Mouse (Mus musculus): ENCODE data around the gene Slc5a5. TPM values are rescaled to one million over a fixed set of nuclear protein-coding genes. Genes with fewer than 3 reads are reported as not detected.

The Slc5a5 gene
- polyA plus RNA-seq, 1 experiment = 0.19 TPM

DNA sequence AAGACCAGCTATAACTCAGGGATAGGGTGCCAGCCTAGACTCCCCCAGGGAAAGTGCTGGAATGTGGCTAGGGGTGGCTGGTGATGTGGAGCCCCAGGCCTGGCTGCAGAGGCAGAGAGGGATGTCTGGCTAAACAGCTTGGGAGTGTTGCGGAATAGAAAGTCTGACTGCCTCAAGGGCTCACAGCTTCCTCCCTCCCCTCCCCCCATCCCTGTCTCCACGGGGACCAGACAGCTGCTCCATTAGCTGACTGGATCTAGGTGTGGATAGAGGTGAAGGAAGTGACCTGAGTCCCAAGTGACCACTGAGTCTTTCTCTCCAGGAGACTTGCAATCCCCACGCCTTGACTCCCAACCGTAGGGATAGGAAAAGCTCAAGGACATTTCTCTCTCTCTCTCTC, 10.6 kb upstream of the Slc5a5 start:
- WGBS = 52% methylated on average over 4 of the region's 4 CpGs
- H3K4me3 ChIP-seq (ENCODE audit: insufficient read depth, low read depth, low read length) = no peak overlapping the region
- H3K27me3 ChIP-seq (replicated peaks; ENCODE audit: control insufficient read depth, insufficient read depth, low read length) = no peaks in the 10 kb centered on the region
- no peaks in the 10 kb centered on the region for H3K36me3 ChIP-seq (ENCODE audit: control insufficient read depth, insufficient read depth, low read length)
- no peak for TF ChIP-seq POLR2A (IDR thresholded peaks at IDR 0.05; ENCODE audit: low read depth, low read length)
- TF ChIP-seq CTCF (conservative IDR thresholded peaks at IDR 0.05; ENCODE audit: insufficient read depth, insufficient read length, low read depth, low read length) = no peak
- H3K27ac ChIP-seq (ENCODE audit: insufficient read depth, low read depth, low read length) = no peak overlapping the region
- peaks cover 3% of the 10 kb centered on the region; the same call in 1 of the 2 replicates for H3K4me1 ChIP-seq (ENCODE audit: control insufficient read depth, insufficient read depth, low read length)
- no peak for DNase-seq

DNA sequence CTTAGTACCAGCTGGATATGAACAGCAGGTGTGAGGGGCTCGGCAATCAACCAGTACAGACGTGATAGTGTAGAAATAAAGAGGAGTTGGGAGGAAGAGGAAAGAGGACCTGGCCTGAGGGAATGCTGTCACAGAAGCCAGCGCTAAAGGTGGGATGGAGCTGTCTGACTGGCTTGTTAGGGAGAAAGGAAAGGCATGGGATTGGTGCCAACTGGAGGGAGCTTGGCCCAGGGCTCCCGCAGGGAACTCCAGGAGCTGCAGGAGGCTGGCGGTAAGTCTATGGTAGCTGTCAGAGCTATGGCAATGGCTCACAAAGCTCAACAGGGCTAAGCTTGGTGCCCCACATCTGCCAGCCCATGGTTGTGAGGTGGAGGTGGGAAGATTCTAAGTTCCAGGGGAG, 9.7 kb upstream of the Slc5a5 start:
- peak; percentile 50 for DNase-seq
- TF ChIP-seq POLR2A (IDR thresholded peaks at IDR 0.05; ENCODE audit: low read depth, low read length) (no peak), CTCF (conservative IDR thresholded peaks at IDR 0.05; ENCODE audit: insufficient read depth, insufficient read length, low read depth, low read length) (no peak)
- Histone ChIP-seq H3K27ac (ENCODE audit: insufficient read depth, low read depth, low read length) (no peak overlapping the region), H3K36me3 (ENCODE audit: control insufficient read depth, insufficient read depth, low read length) (no peaks in the 10 kb centered on the region), H3K27me3 (replicated peaks; ENCODE audit: control insufficient read depth, insufficient read depth, low read length) (no peaks in the 10 kb centered on the region), H3K4me1 (ENCODE audit: control insufficient read depth, insufficient read depth, low read length) (peaks cover 3% of the 10 kb centered on the region; the same call in 1 of the 2 replicates), H3K4me3 (ENCODE audit: insufficient read depth, low read depth, low read length) (no peak overlapping the region)
- 27% methylated on average over 5 of the region's 5 CpGs for WGBS

DNA sequence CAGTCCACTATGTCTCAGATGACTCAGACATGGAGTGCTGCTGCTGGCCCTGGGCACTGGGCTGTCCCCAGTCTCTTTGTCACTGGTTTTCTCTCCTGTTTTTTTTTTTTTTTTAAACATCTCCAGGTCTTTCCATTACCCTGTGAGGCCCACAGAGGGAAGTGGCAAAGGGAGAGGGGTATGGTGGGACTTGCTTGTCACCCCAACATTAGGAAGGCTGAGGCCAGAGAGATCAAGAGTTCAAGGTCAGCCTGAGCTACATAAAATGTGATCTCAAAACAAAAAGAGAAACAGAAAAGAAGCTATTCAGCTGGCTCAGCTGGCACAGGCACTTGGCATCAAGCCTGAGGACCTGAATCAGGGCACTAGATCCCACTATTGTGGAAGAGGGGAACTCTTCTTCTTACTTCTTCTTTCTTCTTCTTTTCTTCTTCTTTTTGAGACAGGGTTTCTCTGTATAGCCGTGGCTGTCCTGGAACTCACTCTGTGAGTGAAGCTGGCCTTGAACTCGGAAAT, 8.4 kb upstream of the Slc5a5 start:
- 81% methylated on average over 2 of the region's 2 CpGs for WGBS
- DNase-seq = no peak
- Histone ChIP-seq H3K4me1 (ENCODE audit: control insufficient read depth, insufficient read depth, low read length) (no peaks in the 10 kb centered on the region; the same call in 1 of the 2 replicates), H3K27me3 (replicated peaks; ENCODE audit: control insufficient read depth, insufficient read depth, low read length) (no peaks in the 10 kb centered on the region), H3K4me3 (ENCODE audit: insufficient read depth, low read depth, low read length) (no peak overlapping the region), H3K36me3 (ENCODE audit: control insufficient read depth, insufficient read depth, low read length) (no peaks in the 10 kb centered on the region), H3K27ac (ENCODE audit: insufficient read depth, low read depth, low read length) (no peak overlapping the region)
- TF ChIP-seq POLR2A (IDR thresholded peaks at IDR 0.05; ENCODE audit: low read depth, low read length) (no peak), CTCF (conservative IDR thresholded peaks at IDR 0.05; ENCODE audit: insufficient read depth, insufficient read length, low read depth, low read length) (no peak)

DNA sequence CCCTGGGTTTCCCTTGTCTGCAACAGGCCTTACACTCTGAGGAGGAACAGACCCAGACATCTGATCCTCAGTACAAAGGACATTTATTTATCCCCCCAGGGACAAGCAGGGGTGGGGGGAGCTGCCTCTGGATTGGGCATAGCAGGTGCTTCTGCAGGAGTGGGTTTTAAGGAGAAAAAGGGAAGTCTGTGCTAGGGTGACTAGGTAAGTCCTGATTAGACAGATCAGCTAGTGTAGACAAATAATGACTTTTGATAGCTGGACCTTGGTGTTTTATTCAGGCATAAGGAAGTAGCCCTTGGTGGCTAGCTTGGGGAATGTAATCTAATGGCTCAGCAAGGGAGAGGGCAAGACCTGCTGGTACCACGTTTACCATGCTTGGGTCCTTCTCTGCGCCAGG, 6.7 kb upstream of the Slc5a5 start:
- H3K4me3 ChIP-seq (ENCODE audit: insufficient read depth, low read depth, low read length) = no peak overlapping the region
- no peak for DNase-seq
- H3K36me3 ChIP-seq (ENCODE audit: control insufficient read depth, insufficient read depth, low read length) = no peaks in the 10 kb centered on the region
- no peak overlapping the region for H3K27ac ChIP-seq (ENCODE audit: insufficient read depth, low read depth, low read length)
- 79% methylated on average over 2 of the region's 2 CpGs for whole genome bisulfite sequencing
- TF ChIP-seq POLR2A (IDR thresholded peaks at IDR 0.05; ENCODE audit: low read depth, low read length) (no peak), CTCF (conservative IDR thresholded peaks at IDR 0.05; ENCODE audit: insufficient read depth, insufficient read length, low read depth, low read length) (no peak)
- H3K4me1 ChIP-seq (ENCODE audit: control insufficient read depth, insufficient read depth, low read length) = no peaks in the 10 kb centered on the region; the same call in 1 of the 2 replicates
- no peaks in the 10 kb centered on the region for H3K27me3 ChIP-seq (replicated peaks; ENCODE audit: control insufficient read depth, insufficient read depth, low read length)

DNA sequence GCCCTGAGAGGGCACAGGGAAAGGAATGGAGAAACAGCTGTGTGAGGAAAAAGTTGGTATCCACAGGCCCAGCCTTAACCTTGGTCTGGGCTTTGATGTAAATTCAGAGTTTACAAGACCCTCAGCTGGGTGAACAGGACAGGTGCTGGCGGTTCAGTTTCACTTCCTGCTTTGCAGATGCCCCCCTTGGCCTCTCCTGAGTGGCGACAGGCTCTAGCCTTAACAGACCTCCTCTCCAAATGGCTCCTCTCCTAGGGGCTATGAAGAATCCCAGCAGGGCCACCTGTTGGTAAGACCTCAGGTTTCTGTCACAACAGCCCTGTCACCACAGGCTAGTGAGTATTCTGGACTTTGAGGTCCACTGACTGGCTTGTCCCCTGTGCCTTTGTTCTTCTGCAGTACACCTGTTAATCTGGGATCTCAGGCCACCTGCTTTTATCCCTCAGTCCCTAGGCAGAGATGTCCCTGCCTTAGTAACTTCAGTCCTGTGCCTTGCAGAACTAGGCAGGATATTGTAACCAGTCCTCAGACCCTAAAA, 6.2 kb upstream of the Slc5a5 start:
- no peak for DNase-seq
- no peak for TF ChIP-seq POLR2A (IDR thresholded peaks at IDR 0.05; ENCODE audit: low read depth, low read length)
- no peak for TF ChIP-seq CTCF (conservative IDR thresholded peaks at IDR 0.05; ENCODE audit: insufficient read depth, insufficient read length, low read depth, low read length)
- no peak overlapping the region for H3K27ac ChIP-seq (ENCODE audit: insufficient read depth, low read depth, low read length)
- no peaks in the 10 kb centered on the region; the same call in 1 of the 2 replicates for H3K4me1 ChIP-seq (ENCODE audit: control insufficient read depth, insufficient read depth, low read length)
- H3K36me3 ChIP-seq (ENCODE audit: control insufficient read depth, insufficient read depth, low read length) = no peaks in the 10 kb centered on the region
- H3K4me3 ChIP-seq (ENCODE audit: insufficient read depth, low read depth, low read length) = no peak overlapping the region
- 52% methylated on average over 2 of the region's 2 CpGs for WGBS
- no peaks in the 10 kb centered on the region for H3K27me3 ChIP-seq (replicated peaks; ENCODE audit: control insufficient read depth, insufficient read depth, low read length)

DNA sequence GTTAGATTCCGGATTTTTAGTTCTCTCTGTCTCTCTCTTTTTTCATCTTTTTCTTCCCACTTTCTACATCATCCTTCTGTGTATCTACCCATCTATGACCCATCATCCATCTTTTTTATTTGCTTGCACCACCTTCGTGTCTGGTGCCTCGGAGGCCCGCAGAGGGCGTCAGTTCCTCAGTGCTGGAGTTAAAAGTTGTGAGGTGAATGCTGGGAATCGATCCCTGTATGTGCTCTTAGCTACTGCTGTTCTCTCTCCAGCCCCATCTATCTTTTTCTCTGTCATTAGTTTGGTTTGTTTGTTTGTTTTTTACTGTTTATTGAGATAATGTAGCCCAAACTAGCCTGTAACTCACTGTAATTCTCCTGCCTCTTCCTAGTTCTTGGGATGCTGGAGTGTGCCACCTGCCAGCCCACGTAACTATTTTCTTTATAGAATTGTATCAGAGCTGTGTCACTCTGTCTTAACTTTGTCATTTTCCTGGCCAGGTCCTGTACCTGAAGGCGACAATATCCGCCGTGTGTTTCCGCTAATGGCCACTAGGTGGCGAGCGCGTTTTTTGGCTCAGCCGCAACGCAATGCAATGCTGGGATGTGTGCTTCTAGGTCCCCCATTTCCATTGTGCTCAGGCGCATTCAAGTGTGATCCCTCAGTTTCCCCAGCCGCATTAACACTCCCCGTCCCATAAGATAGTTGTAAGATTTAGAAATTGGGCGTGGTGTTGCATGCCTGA, 5.3 kb upstream of the Slc5a5 start:
- no peaks in the 10 kb centered on the region for H3K27me3 ChIP-seq (replicated peaks; ENCODE audit: control insufficient read depth, insufficient read depth, low read length)
- H3K36me3 ChIP-seq (ENCODE audit: control insufficient read depth, insufficient read depth, low read length) = no peaks in the 10 kb centered on the region
- under 1% methylated on average over 20 of the region's 20 CpGs for WGBS
- peak overlapping the region; percentile 69 for H3K4me3 ChIP-seq (ENCODE audit: insufficient read depth, low read depth, low read length)
- DNase-seq = peak; percentile 88
- H3K27ac ChIP-seq (ENCODE audit: insufficient read depth, low read depth, low read length) = peak overlapping the region; percentile 64
- TF ChIP-seq CTCF (conservative IDR thresholded peaks at IDR 0.05; ENCODE audit: insufficient read depth, insufficient read length, low read depth, low read length) (peak; percentile 97), POLR2A (IDR thresholded peaks at IDR 0.05; ENCODE audit: low read depth, low read length) (no peak)
- H3K4me1 ChIP-seq (ENCODE audit: control insufficient read depth, insufficient read depth, low read length) = no peaks in the 10 kb centered on the region; the same call in 1 of the 2 replicates

DNA sequence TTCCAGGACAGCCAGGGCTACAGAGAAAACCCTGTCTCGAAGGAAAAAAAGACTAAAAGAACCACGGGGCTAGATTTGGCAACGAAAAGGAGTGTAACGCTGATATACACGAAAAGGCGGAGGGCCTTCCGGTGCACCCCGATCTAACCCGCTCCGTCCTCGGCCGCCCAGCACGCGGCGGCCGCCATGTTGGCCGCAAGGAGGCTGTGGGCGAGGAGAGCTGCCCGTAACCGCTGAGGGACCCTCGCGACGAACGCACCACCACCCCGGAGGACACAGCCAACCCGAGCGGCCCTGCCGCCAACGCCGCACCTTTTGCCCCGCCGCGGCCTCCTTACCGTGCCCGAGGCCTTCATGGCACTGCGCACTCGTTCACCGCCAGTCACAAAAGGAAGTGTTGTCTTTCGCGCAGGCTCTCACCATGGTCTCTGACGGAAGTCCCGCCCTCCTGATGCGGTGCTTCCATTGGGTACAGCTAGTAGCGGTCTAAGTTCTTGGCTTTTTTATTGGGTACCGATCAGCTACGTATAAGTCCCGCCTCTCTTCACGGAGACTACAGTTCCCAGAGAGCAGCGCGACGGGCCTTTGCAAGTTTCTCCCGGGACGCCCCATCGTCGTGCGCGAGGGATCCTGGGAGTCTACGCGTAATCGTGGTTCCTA, 4.6 kb upstream of the Slc5a5 start, which contains the start of gene Rpl18a:
Gene Rpl18a, minus strand, starts transcription at position 392 of the 660 bp plus-strand sequence.
- Histone ChIP-seq H3K27ac (ENCODE audit: insufficient read depth, low read depth, low read length) (peak within 1 kb of the TSS; percentile 64), H3K4me1 (ENCODE audit: control insufficient read depth, insufficient read depth, low read length) (no peaks in the 10 kb centered on the region; the same call in 1 of the 2 replicates), H3K36me3 (ENCODE audit: control insufficient read depth, insufficient read depth, low read length) (no peaks in the 10 kb centered on the region), H3K4me3 (ENCODE audit: insufficient read depth, low read depth, low read length) (peak within 1 kb of the TSS; percentile 82), H3K27me3 (replicated peaks; ENCODE audit: control insufficient read depth, insufficient read depth, low read length) (no peaks in the 10 kb centered on the region)
- under 1% methylated on average over 60 of the region's 60 CpGs for whole genome bisulfite sequencing
- peak; percentile 99 for DNase-seq
- TF ChIP-seq POLR2A (IDR thresholded peaks at IDR 0.05; ENCODE audit: low read depth, low read length) = peak; percentile 74
- no peak for TF ChIP-seq CTCF (conservative IDR thresholded peaks at IDR 0.05; ENCODE audit: insufficient read depth, insufficient read length, low read depth, low read length)

Measured in kidney, adult 2 months (tissue).